Mouse (Mus musculus): ENCODE results near the gene Pih1d1.

Pih1d1 gene

DNA sequence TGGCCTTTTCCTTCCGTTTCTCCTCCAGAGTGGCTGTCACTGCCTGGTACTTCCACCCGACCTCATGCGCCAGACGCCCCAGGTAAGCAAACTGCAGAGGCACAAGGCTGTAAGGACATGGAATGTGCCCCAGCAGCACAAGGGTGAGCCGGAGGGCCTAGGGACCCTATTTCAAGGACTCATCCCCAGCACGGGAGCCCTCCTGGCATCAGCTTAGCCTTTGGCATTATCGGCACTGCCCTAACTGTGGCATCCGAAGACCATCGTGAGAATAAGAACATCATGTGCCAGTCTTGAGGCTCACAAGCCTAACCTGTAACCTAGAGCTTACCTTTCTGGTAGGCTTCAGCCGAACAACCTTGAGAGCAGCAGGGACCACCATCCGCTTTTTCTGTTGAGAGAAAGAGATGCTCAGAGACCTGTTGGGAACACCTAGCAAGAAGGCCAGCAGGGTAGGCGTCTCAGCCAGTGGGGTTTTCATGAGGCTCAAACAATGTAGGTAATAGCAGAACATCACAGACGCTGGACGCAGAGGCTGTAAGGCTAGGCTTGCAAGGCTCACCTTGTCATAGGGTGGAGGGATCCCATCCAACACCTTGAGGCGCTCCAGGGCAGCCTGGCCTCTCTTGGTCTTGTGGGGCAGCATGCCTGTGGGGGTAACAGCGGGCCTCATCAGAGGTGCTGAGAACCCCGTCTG lies 27.8 kb upstream of the Pih1d1 start:
- DNase-seq (ENCODE audit: low read depth, low spot score) = no peak

DNA sequence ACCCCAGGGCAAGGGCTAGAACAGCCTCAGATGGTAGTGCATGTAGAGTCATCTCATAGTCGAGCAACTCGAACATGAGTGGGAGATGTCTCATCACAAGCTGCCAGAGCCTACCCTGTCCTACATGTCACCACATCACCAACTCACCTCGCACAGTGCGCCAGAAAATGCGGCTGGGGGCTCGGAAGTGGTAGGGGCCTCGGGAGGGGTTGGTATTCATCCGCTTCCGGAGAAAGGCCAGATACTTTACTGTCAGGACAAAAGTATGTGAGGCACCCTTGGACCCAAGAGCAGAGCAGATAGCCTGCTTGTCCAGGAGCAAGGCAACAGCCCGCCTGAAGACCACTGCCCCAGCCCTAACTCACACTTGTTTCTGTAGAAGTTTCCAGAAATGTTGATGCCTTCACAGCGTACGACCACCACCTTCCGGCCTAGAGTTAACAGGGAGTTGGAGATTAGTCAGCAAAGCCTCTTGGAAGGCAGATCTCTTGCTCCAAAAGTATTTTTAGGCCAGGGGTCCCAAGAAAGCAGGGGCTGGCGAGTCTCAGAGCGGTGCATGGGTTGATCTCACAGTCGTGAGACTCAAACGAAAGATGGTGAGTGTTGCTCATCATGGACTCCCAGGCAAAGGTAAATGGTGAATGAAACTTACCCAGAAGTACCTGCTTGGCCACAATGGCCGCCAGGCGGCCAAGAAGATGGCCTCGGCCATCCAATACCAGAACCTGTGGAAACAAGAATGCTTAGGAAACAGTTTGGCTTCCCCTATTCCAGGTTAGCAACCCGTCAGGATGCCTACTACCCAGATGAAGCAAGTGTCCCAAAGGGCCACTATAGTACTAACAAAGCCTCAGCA lies 27.0 kb upstream of the Pih1d1 start:
- DNase-seq (ENCODE audit: low read depth, low spot score) = no peak

DNA sequence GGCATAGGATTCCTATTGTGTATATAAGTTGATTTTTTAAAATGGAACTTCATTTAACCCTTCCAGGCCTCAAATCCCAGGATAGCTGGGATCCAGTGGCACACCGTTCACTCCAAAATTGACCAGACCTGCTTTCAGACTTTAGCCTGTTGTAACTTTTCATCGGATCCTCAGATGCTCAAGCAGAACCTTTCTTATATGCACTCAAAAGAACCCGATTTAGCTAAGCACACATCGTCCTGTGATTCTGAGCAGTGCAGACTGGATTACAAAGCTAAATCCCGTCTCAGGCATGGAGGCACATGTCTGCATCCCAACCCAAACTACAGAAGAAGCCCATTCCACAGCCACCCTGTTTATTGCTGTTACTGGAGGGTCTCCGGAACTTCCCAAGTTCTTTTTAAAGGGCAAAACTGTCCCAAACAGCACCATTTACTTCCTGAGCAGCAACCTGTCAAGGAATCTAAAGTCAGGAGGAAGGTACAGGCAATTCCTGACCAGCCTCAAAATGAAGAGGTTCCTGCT lies 26.3 kb upstream of the Pih1d1 start:
- no peak for DNase-seq (ENCODE audit: low read depth, low spot score)

DNA sequence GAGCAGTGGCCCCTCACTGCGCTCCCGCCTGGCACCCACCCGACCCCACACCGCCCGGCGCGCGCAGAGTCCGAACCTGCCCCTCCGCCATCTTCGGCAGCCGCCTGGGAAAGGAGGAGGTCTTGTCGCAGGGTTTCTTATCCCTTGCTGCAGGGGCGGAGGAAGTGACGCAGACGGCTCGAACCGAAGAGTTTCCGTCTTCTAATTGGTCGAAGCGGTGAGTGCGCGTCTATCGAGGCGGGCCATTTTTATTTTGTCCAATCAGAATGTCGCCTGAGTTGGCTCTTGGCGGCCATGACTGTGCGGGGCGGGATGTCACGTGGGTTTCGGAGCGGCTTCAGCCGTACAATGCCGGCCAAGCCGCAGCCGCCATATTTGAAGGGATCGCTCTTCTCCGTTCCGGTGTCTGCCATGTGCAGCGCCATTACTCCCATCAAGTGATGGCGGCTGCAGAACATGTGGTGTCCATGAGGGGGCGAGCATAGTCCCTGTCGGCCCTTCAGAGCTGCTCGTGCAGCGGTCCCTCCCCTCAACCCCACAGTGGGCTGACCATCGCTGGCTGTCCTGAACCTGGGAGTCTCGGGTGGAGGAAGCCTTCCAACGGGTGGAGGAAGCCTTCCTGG lies 25.4 kb upstream of the Pih1d1 start, which contains the start of gene Rpl13a:
Gene Rpl13a, minus strand, starts transcription at position 138 of the 623 bp plus-strand sequence.
- peak; percentile 99 for DNase-seq (ENCODE audit: low read depth, low spot score)

DNA sequence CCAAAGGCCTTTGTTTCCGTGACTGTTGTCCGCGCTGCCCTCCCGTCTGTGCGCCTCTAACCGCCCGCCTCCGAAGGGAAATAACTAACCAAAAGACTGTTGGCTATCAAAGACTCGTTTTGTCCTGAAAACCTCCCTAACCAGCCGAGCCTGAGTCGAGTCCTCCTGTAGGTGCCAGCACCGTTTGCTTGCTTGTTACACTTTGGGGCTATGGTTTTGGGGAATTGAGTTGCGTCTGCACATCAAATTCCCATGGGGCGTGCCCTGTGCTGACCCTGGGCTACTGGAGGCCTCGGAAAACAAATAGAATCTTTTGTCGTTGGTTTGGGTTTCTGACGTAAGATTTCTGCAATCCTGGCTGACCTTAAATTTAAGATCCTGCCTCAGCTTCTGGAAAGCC lies 24.8 kb upstream of the Pih1d1 start:
- DNase-seq (ENCODE audit: low read depth, low spot score) = peak; percentile 50

DNA sequence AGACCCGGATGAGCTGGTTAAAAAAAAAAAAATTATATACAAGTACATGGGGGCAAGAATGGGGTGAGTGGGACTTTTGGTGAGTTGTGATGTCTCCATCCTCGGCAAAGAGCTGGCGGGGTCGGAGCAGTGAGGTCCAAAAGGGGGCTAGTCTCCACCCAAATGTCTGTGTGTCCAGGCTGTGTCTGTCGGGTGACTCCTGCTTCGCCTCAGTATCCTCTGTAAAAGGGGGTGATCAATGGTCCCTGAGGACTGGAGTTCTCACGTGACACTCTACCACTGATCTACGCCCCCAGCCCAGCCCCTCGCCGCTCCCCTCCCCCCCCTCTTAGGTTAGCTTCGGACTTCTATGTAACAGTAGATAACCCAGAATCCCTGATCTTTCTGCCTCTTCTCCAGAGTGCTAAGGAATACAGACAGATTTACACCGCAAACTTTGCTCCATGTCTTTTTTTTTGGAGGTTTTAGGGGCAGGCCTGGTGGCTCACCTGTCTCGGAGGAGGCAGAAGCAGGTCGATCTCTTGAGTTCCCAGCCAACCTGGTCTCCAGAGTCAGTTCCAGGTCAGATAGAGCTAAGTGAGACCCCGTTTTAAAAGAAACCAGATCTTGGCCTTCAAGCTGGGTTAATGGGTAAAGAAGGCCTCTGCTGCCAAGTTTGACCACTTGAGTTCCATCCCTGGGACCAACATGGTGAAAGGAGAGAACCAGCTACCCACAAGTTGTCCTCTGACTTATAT lies 24.2 kb upstream of the Pih1d1 start:
- no peak for DNase-seq (ENCODE audit: low read depth, low spot score)

DNA sequence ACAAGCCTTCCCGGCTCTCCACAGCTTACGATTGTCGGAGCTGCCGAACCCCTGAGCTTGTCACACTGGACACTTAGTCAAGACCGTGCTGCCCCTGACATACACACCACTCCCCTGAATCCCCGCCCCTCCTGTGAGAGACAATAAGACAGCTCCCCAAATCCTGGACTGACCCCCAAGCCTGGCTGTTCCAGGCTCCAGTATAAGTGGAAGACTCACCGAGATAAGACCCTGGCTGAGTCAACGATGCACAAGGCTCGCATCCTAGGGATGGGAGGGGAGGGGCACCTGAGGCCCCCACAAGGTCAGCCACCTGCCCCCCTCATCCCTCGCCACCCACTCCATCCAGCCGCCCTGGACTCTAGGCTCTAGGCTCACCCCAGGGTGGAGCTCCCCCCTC lies 22.3 kb upstream of the Pih1d1 start:
- no peak for DNase-seq (ENCODE audit: low read depth, low spot score)

DNA sequence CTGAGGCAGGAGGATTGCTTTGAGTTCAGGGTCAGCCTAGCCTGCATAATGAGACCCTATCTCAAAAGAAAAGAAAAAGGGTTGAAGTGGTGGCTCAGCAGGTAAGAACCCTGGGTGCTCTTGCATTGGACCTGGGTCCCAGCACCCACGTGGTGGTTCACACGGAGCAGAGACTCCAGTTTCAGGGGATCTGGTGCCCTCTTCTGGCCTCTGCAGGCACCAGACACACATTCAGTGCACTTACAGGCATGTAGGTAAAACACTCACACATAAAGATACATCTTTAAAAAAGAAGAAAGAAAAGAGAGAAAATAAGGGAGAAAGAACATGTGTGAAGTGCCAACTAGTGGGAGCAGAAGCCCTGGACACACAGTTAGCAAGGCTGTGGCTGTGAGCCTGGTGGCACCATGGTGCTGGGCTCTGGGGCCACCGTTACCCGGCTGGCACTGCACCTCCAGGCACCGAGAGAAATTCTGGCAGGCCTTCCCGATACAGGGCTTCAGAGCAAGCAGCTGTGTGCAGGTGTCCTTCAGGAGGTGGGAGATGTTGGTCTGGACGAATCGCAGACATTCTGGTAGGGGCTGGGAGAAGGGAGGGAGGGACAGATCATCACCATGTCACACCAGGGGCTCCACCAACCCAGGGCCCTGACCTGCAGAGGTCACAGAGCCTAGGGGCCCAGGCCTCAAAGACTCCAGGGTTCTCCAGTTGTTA lies 20.5 kb upstream of the Pih1d1 start:
- DNase-seq (ENCODE audit: low read depth, low spot score) = no peak

DNA sequence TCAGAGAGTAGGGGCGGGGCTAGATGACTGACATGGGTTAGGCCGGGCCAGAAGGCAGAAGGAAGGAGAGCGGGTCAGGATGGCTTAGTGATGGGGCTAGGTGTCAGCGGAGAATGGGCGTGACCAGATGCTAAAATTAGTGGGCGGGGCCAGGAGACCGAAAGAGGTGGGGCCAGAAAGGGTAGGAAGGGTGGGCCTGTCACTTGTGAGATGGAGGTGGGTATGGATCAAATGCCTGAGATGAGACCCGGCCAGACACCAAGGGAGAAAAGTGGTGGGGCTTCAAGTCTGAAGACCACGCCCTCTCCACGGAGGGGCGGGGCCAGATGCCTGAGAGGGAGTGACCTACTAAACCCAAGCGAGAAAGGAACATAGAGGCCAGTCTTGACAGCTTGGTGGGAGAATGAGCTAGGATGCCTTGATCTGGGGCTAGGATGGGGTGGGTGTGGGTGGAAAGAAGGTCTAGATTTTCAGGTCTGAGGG lies 19.5 kb upstream of the Pih1d1 start:
- no peak for DNase-seq (ENCODE audit: low read depth, low spot score)

DNA sequence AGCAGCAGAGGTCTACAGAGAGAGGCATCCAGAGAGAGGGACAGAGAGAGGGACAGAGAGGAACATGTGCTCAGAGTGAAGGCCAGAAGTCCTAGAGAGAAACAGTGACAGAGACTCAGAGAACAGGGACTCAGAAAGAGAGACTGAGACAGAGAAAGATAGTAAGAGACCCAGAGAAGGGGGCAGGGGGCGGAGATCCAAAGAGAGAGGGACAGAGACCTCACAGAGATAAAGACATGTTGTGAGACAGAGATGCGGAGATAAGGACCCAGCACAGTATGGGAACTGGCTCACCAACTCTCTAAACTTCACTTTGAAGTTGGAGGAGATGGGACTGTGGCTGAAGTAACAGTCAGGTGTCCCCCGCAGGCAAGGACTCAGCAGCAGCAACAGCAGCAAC lies 18.7 kb upstream of the Pih1d1 start:
- DNase-seq (ENCODE audit: low read depth, low spot score) = no peak

DNA sequence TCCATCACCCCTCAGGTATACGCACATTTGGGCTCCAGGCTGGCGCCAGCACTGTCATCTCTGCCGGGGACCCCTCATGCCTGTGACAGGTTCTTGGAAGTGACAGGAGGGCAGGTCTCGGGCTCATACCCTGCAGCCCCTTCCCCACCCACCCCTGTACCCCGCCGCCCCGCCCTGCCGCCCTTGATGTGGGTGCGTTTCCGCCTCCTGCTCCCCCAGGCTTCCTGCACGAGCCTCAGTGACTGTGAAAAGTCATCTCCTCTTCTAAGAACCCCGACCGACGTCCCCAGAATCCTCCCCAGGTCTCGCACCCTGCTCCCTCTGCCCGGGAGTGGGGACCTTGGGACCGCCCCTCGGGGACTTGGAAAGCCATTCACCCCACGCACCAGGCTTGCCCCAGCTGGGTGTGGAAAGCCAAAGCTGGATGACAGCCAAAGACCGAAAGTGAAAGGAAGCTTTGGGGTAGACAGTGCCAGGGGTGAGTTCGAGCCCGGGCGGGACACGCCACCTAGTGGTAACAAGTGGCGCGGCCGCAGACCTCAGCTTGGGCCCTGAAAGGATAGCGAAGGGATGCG lies 18.0 kb upstream of the Pih1d1 start, which contains the start of the genes Gm45713 and Flt3l:
Gene Gm45713, minus strand, starts transcription at position 239 of the 575 bp plus-strand sequence.
Gene Flt3l, minus strand, starts transcription at position 440 of the 575 bp plus-strand sequence.
- DNase-seq (ENCODE audit: low read depth, low spot score) = peak; percentile 73

DNA sequence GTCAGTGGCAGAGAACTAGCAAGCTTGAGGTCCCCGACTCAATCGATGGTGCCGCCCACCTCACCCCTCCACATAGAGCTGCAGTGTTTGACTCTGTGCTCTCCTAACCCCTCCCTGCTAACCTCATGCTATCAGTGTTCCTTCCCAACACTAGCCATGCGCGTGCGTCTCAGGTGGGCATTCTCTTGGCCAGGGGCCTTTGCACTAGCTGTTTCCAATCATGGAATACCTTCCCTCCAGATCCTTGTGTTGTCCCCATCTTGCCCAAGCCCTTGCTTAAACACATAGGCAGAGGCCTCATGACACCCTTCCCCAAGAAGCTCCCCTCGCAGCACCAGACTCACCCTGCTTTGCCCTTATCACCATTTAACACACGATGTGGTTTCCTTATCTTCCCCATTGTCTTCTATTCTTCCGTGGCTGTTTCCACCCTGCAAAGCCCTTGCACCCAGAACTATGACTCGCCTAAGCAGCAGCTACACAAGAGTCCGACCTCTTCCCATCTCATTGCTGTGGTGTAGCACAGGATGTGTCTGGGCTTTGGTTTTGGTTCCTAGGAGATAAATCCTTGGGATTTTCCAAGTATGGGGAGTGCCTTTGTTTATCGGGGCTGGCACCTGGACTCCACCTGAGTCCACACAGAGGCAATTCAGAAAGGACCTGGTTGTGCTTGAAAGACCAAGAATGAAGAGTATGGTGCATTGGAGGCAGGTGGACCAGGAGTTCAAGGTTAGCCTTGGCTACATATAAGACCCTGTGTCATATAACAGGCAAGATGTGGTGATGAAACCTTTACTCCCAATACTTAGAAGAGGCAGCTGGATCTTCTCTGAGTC lies 16.7 kb upstream of the Pih1d1 start:
- no peak for DNase-seq (ENCODE audit: low read depth, low spot score)

DNA sequence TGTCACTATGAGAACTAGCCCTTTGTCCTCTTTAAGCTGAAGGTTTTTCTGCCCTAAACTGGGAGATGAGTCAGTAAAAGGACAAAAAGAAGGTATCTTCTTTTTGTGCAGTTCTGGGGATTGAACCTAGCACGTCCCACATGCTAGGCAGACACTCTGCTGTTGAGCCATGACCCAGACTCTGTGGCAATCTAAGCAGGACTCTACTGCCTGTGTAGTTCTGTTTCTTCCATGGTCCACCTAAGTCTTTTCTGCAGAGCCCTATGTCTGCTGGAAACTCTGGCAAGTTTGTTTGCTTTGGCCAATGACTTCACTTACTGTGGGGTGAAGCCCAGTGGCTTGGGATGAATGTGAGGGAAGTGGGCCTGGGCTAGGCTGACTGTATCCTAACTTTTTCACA lies 15.7 kb upstream of the Pih1d1 start:
- no peak for DNase-seq (ENCODE audit: low read depth, low spot score)

DNA sequence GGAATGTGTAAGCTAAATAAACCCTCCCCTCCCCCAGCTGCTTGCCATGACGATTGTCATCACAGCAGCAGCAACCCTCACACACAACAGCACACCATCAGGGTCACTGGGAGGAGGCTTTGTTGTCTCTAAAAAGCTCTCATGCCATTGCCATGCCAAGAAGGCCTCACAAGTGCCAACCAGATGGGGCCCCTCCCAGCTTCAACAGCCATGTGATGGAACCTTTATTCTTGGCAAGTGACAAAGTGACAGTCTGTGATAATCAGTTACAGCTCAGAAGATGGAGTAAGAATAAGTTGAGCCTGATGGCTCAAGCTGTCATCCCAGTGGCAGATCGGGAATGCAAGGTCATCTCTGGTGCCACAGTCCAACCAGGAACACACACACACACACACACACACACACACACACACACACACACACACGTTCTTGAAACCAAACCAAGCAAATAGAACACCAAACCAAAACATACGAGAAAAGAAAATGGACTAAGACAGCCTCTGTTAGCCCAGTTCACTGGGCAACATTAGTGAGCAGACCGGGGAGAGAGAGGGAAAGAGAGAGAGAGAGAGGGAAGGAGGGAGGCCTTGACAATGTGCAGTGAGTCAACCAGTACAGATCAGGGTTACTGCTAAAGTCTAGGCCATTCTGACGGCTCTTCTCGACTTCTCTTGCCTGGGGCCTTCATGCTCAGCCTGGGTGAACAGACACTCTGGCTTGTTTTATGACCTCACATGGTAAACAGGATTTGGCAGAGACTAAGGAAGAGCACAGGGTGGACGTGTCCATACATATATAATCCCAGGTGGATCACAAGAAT lies 14.0 kb upstream of the Pih1d1 start:
- DNase-seq (ENCODE audit: low read depth, low spot score) = no peak

DNA sequence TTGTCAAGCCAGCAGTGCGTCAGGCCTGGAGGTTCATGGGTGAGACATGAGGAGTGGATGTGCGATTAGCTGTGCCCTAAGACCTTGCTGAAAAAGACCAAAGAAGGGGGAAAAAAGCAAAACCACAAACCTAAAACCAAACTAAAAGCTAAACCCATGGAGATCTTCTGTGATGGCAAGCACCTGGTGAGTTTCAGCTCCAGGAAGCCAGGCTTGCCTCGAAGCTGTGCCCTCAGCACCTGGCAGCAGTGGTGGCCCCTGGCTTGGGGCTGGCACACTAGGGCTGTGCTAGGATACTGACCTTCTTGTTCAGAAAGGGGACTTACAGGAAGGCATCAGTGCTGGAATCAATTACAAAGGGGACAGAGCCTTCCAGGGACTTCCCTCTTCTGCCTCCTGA lies 12.8 kb upstream of the Pih1d1 start:
- DNase-seq (ENCODE audit: low read depth, low spot score) = no peak

DNA sequence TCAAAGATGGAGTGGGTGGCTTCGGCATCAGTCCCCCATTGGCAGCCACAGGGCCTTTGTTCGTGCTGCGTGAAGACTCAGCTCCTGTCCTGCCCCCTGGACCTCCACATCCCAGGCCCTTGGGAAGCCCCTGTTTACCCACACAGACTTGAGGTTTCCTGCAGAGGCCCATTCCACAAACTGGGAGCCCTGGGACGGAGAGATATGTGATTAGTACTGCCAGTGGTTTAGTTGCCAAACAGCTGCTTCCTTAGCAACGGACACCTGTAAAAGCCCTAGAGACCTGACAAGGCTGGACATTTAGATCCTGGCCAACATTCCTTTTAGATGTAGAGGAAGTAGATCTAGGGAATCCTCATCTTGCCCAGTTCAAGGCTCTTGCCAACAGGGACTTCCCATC lies 12.2 kb upstream of the Pih1d1 start:
- DNase-seq (ENCODE audit: low read depth, low spot score) = no peak

DNA sequence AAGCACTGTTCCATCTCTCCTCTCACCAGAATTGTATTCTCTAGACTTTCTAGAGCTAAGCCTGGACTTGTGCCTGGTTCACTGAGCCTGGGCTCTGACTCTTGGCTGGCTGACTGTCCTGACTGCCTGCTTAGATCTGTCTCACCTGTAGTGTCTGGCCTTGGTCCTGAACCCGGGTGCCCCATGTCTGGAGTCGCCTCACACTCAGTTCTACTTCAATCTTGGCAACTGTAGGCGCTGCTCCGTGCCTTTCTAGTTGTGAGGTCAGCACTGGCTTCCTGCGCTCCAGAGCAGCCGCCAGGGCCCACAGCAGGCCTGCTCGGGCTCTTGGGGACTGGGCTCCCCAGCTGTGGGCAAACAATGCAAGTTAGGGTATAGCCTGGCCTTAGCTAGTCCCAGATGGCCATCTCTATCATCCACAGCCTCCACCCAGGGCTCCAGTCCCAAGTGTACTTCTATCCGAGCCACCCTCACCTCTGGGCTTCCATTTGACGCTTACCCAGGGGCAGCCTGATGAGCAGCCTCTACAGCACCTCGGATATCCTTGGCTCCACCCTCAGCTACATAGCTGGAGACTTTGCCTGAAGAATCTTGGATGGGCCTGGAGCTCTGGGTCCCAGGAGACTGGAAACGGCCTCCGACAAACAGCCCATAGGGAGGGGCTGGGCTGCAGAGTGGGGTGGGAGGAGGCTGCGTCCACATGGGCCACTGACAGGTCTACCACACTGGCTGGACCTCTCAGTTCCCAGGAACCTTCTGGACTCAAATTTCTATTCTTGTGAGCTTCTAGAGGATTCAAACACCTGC lies 9.5 kb upstream of the Pih1d1 start:
- no peak for DNase-seq (ENCODE audit: low read depth, low spot score)

DNA sequence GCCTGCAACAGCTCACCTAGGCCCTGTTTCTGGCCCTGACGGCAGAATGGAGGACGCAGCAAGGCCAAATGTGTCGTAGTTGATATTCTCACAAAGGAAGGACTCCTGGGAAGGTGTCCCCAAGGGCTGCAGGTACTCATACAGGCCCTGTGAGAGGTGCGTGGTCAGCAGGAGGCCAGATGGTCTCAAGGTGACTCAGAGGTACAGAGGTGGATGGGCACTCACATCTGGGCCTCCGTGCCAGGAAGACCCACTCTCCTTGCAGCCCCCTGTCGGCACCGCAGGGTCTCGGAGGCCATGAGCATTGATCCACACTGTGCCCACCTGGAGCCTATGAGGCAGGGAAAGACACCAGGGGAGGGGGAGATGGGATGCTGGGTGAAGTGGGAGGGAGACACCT lies 8.6 kb upstream of the Pih1d1 start:
- no peak for DNase-seq (ENCODE audit: low read depth, low spot score)

All from embryo, embryonic 11.5 days (tissue).